Mouse (Mus musculus) heart, embryonic 16.5 days (tissue): ENCODE measurements around the gene Ifit3. TPM values are rescaled to one million over a fixed set of nuclear protein-coding genes. Genes with fewer than 3 reads are reported as not detected.
A peak's percentile ranks its signal among the peaks of the same experiment; 100 is the strongest.
"Not testable (repeated sequence)": the region's sequence is repeated elsewhere in the genome, so short reads cannot be mapped to it uniquely, and the experiment has no call there.

ENCODE experiments used
- ATAC-seq: fragments of 200-750 bp; cut with Nextera tagmentation; replicated peaks from 2 replicates; pipeline ENCODE4 v1.8.0; 2017; ENCODE audit warnings: moderate number of reproducible peaks; ENCODE audit not compliant: insufficient read depth, low FRiP score; ENCODE audit errors: extremely low read depth
- H3K27ac ChIP-seq: fragments of 300-500 bp; sonication (generic); 2 replicates; pipeline ENCODE4 v1.5.1; 2014; ENCODE audit warnings: mild to moderate bottlenecking, low read length, control low read depth, moderate library complexity
- H3K27me3 ChIP-seq: fragments of 300-500 bp; sonication (generic); 2 replicates; pipeline ENCODE4 v1.6.1; 2014; ENCODE audit warnings: low read length, mixed read lengths; ENCODE audit not compliant: control insufficient read depth, insufficient read depth
- H3K36me3 ChIP-seq: fragments of 300-500 bp; sonication (generic); 2 replicates; pipeline ENCODE4 v1.6.1; 2014; ENCODE audit not compliant: control insufficient read depth, insufficient read depth
- H3K4me1 ChIP-seq: fragments of 300-500 bp; sonication (generic); 2 replicates; pipeline ENCODE4 v1.6.1; 2014; ENCODE audit warnings: low read length, mixed read lengths; ENCODE audit not compliant: control insufficient read depth, insufficient read depth
- H3K4me2 ChIP-seq: fragments of 300-500 bp; sonication (generic); 2 replicates; pipeline ENCODE4 v1.6.1; 2014; ENCODE audit warnings: low read depth, mild to moderate bottlenecking, control low read depth, low read length
- H3K4me3 ChIP-seq: fragments of 300-500 bp; sonication (generic); 2 replicates; pipeline ENCODE4 v1.5.1; 2014; ENCODE audit warnings: mild to moderate bottlenecking, control low read depth, low read length
- H3K9ac ChIP-seq: fragments of 300-500 bp; sonication (generic); 2 replicates; pipeline ENCODE4 v1.6.1; 2014; ENCODE audit warnings: low read length, control low read depth
- H3K9me3 ChIP-seq: fragments of 300-500 bp; sonication (generic); replicated peaks from 2 replicates; pipeline ENCODE4 v1.6.1; 2016; ENCODE audit warnings: low read length; ENCODE audit not compliant: control insufficient read depth
- WGBS: fragments of 180-500 bp; shearing (Covaris S2); extraction: QIAGEN DNeasy Blood & Tissue Kit; methylation state at CpG from one replicate; pipeline ENCODE4 v1.1.7; 2014; 5-methylcytosine and 5-hydroxymethylcytosine counted together
- polyA plus RNA-seq: library from polyadenylated mRNA; unstranded; fragments of >200 nt; fragmentation: Nextera tagmentation; extraction: Ambion mirVana; gene quantifications from 2 replicates; pipeline ENCODE4 v1.2.1, GENCODE M21; 2015

Ifit3 gene
- polyA plus RNA-seq, 1 experiment from 2014 or later: 3.7 TPM

- H3K4me2 ChIP-seq, H3K27me3 ChIP-seq: not testable (repeated sequence)
Observed at GRCm38 (mm10) chr19:34582696-34583095, 635 bp upstream of the Ifit3 start.

GRCm38 (mm10) chr19:34585740-34586458, 2.6 kb downstream of the Ifit3 start:
- not testable (repeated sequence) for H3K4me3 ChIP-seq, H3K9me3 ChIP-seq, H3K4me1 ChIP-seq, H3K36me3 ChIP-seq, H3K27ac ChIP-seq, H3K4me2 ChIP-seq, H3K27me3 ChIP-seq, ATAC-seq, H3K9ac ChIP-seq
- 72% methylated on average over 5 of the region's 5 CpGs for WGBS

More at GRCm38 (mm10) chr19:34582696-34583095, 635 bp upstream of the Ifit3 start:
- H3K9me3 ChIP-seq, ATAC-seq, H3K4me1 ChIP-seq, H3K4me3 ChIP-seq, H3K36me3 ChIP-seq, H3K9ac ChIP-seq, H3K27ac ChIP-seq: not testable (repeated sequence)
- 75% methylated on average over 2 of the region's 2 CpGs for WGBS

GRCm38 (mm10) chr19:34587898-34588692, 4.8 kb downstream of the Ifit3 start:
- ATAC-seq: not testable (repeated sequence)

GRCm38 (mm10) chr19:34588959-34589358, 5.6 kb downstream of the Ifit3 start:
- no peaks in the 10 kb centered on the region for H3K4me1 ChIP-seq
- no peak for ATAC-seq
- H3K9ac ChIP-seq: no peak overlapping the region
- no peaks in the 10 kb centered on the region for H3K27me3 ChIP-seq
- H3K36me3 ChIP-seq: no peaks in the 10 kb centered on the region
- no peaks in the 10 kb centered on the region for H3K9me3 ChIP-seq
- H3K27ac ChIP-seq: no peak overlapping the region
- H3K4me3 ChIP-seq: no peak overlapping the region
- no peak overlapping the region for H3K4me2 ChIP-seq

More at GRCm38 (mm10) chr19:34587898-34588692, 4.8 kb downstream of the Ifit3 start:
- H3K36me3 ChIP-seq, H3K4me2 ChIP-seq, H3K27me3 ChIP-seq, H3K4me1 ChIP-seq, H3K4me3 ChIP-seq, H3K9me3 ChIP-seq, H3K27ac ChIP-seq: not testable (repeated sequence)
- 0 out of 2 replicates have a peak overlapping the region, but pooled peaks have one; percentile 5 for H3K9ac ChIP-seq
- 62% methylated on average over 6 of the region's 12 CpGs for WGBS

- Histone ChIP-seq H3K9me3 (no peaks in the 10 kb centered on the region), H3K4me1 (peaks cover 11% of the 10 kb centered on the region), H3K27me3 (no peaks in the 10 kb centered on the region), H3K9ac (no peak overlapping the region), H3K4me2 (no peak overlapping the region), H3K36me3 (no peaks in the 10 kb centered on the region), H3K4me3 (no peak overlapping the region), H3K27ac (no peak overlapping the region)
- no peak for ATAC-seq
- WGBS: 83% methylated on average over 2 of the region's 2 CpGs
Observed at GRCm38 (mm10) chr19:34593456-34593855, 10.1 kb downstream of the Ifit3 start.

- not testable (repeated sequence) for H3K9me3 ChIP-seq, ATAC-seq, H3K9ac ChIP-seq, H3K36me3 ChIP-seq, H3K27me3 ChIP-seq, H3K4me3 ChIP-seq, H3K27ac ChIP-seq, H3K4me2 ChIP-seq
- 79% methylated on average over 3 of the region's 3 CpGs for WGBS
- peaks cover 14% of the 10 kb centered on the region for H3K4me1 ChIP-seq
Observed at GRCm38 (mm10) chr19:34594523-34594922, 11.2 kb downstream of the Ifit3 start.

GRCm38 (mm10) chr19:34596811-34597210, 13.5 kb downstream of the Ifit3 start:
- H3K4me2 ChIP-seq: no peak overlapping the region
- H3K4me1 ChIP-seq: peaks cover 14% of the 10 kb centered on the region
- H3K9ac ChIP-seq: no peak overlapping the region
- no peaks in the 10 kb centered on the region for H3K27me3 ChIP-seq
- no peak overlapping the region for H3K27ac ChIP-seq
- no peak overlapping the region for H3K4me3 ChIP-seq
- no peaks in the 10 kb centered on the region for H3K9me3 ChIP-seq
- ATAC-seq: no peak
- no peaks in the 10 kb centered on the region for H3K36me3 ChIP-seq

- Histone ChIP-seq H3K9me3 (no peaks in the 10 kb centered on the region), H3K4me2 (no peak overlapping the region), H3K4me3 (no peak overlapping the region), H3K27ac (no peak overlapping the region), H3K36me3 (no peaks in the 10 kb centered on the region), H3K4me1 (peaks cover 14% of the 10 kb centered on the region), H3K9ac (no peak overlapping the region), H3K27me3 (no peaks in the 10 kb centered on the region)
- 62% methylated on average over 2 of the region's 2 CpGs for WGBS
- peak; percentile 72 for ATAC-seq
Observed at GRCm38 (mm10) chr19:34598341-34598740, 15.0 kb downstream of the Ifit3 start.

GRCm38 (mm10) chr19:34599250-34599649, 15.9 kb downstream of the Ifit3 start:
- H3K4me2 ChIP-seq, H3K9me3 ChIP-seq, H3K9ac ChIP-seq, ATAC-seq, H3K36me3 ChIP-seq, H3K27me3 ChIP-seq, H3K27ac ChIP-seq, H3K4me3 ChIP-seq: not testable (repeated sequence)
- H3K4me1 ChIP-seq: peaks cover 14% of the 10 kb centered on the region
